Mouse (Mus musculus): ENCODE measurements around the gene Gria4. TPM values are rescaled to one million over a fixed set of nuclear protein-coding genes. Genes with fewer than 3 reads are reported as not detected.

The Gria4 gene
- polyA plus RNA-seq, 1 experiment from 2014 or later, result 0.63 TPM

DNA sequence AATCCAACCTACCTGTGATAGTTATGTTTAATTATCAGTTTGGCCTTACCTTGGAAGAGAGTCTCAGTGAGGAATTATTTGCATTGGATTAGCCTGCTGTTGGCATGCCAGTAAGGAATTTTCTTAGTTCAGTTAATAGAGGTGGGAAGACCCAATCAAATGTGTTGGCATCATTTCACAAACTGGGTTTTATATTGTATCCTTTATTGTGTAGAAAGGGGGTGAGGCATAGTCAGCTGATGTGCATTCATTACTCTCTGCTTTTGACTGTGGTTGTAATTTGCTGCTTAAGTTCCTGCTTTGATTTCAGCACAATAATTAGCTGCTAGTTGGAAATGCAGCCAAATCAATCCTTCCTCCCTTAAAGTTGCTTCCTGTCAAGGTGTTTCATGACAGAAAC is 83.7 kb downstream of the Gria4 start:
- H3K9me3 ChIP-seq (replicated peaks; ENCODE audit: control insufficient read depth, low read length), result no peaks in the 10 kb centered on the region
- ATAC-seq (replicated peaks; ENCODE audit: insufficient number of reproducible peaks, low FRiP score, low TSS enrichment), result no peak
- H3K4me1 ChIP-seq (ENCODE audit: control insufficient read depth, insufficient read depth, low read length), result no peaks in the 10 kb centered on the region
- no peaks in the 10 kb centered on the region for H3K27me3 ChIP-seq (ENCODE audit: control insufficient read depth, insufficient read depth, low read length)
- H3K4me2 ChIP-seq, result no peak overlapping the region
- no peak overlapping the region for H3K4me3 ChIP-seq (ENCODE audit: low read depth, low read length)
- no peak overlapping the region for H3K27ac ChIP-seq (ENCODE audit: low read depth, low read length)
- H3K36me3 ChIP-seq (ENCODE audit: control insufficient read depth, insufficient read depth, low read length), result no peaks in the 10 kb centered on the region
- H3K9ac ChIP-seq (ENCODE audit: low read depth, low read length), result no peak overlapping the region

DNA sequence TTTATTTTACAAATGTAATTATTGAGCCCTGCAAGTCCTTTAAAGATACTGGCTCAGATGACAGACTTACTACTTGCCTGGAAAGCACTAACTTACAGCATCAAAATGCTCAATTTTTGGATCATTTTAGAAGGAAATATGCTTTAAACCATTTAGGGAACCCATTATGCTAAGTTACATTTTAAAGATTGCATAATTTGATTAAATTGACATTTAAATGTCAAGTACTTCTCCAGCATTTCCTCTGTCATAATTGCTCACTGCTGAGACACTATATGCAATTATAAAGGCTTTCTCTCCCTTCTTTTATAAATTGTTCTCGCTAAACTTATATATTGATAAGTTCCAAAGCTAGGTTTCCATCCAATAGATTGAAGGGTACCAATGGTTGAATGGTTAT is 108.9 kb downstream of the Gria4 start:
- no peak for ATAC-seq (replicated peaks; ENCODE audit: insufficient number of reproducible peaks, low FRiP score, low TSS enrichment)
- no peaks in the 10 kb centered on the region for H3K27me3 ChIP-seq (ENCODE audit: control insufficient read depth, insufficient read depth, low read length)
- no peaks in the 10 kb centered on the region for H3K4me1 ChIP-seq (ENCODE audit: control insufficient read depth, insufficient read depth, low read length)
- no peak overlapping the region for H3K9ac ChIP-seq (ENCODE audit: low read depth, low read length)
- H3K27ac ChIP-seq (ENCODE audit: low read depth, low read length), result no peak overlapping the region
- no peaks in the 10 kb centered on the region for H3K36me3 ChIP-seq (ENCODE audit: control insufficient read depth, insufficient read depth, low read length)
- no peak overlapping the region for H3K4me2 ChIP-seq
- 73% methylated on average over 1 of the region's 1 CpGs for WGBS (ENCODE audit: insufficient replicate concordance)
- no peaks in the 10 kb centered on the region for H3K9me3 ChIP-seq (replicated peaks; ENCODE audit: control insufficient read depth, low read length)
- no peak overlapping the region for H3K4me3 ChIP-seq (ENCODE audit: low read depth, low read length)

DNA sequence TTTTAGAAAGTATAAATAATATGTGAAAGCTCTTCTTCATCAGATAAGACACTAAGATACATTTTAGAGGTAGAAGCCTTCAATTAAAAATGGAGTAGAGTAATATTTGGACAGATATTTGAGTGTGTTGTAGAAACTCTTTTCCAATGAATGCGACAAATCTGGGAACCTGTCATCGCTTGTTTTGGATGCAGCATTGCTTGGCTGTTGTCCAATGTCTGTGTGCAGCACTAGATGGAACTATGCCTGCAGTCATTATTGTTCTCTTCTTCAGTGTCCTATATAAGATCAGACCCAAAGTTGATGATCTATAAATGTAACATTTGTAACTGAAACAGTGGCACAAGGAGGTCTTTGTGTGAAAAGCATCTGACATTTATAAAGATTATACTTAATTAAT is 115.8 kb downstream of the Gria4 start:
- Histone ChIP-seq H3K4me2 (no peak overlapping the region), H3K4me3 (ENCODE audit: low read depth, low read length) (no peak overlapping the region), H3K27me3 (ENCODE audit: control insufficient read depth, insufficient read depth, low read length) (no peaks in the 10 kb centered on the region), H3K9me3 (replicated peaks; ENCODE audit: control insufficient read depth, low read length) (no peaks in the 10 kb centered on the region), H3K36me3 (ENCODE audit: control insufficient read depth, insufficient read depth, low read length) (no peaks in the 10 kb centered on the region), H3K4me1 (ENCODE audit: control insufficient read depth, insufficient read depth, low read length) (no peaks in the 10 kb centered on the region), H3K9ac (ENCODE audit: low read depth, low read length) (no peak overlapping the region), H3K27ac (ENCODE audit: low read depth, low read length) (no peak overlapping the region)
- no peak for ATAC-seq (replicated peaks; ENCODE audit: insufficient number of reproducible peaks, low FRiP score, low TSS enrichment)
- 79% methylated on average over 2 of the region's 2 CpGs for WGBS (ENCODE audit: insufficient replicate concordance)

DNA sequence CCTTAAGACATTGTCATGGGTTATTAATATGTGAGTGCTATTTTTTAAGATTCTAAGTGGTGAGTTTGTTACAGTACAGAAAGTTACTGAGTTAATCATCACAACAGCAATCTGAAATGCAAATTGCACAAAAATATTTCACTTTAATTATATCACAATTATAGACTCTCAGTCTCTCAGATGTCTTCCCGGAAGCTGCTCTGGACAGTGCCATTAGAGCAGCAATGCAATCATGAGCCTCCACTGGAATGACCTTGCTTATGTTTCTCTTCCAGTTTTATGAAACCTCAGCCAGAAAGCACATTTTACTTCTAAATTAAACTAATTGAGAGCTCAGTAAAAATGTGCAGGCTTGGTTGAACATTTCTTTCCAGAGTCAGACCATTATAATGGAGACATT is 116.9 kb downstream of the Gria4 start:
- no peak overlapping the region for H3K4me3 ChIP-seq (ENCODE audit: low read depth, low read length)
- no peaks in the 10 kb centered on the region for H3K27me3 ChIP-seq (ENCODE audit: control insufficient read depth, insufficient read depth, low read length)
- H3K4me1 ChIP-seq (ENCODE audit: control insufficient read depth, insufficient read depth, low read length), result no peaks in the 10 kb centered on the region
- no peaks in the 10 kb centered on the region for H3K9me3 ChIP-seq (replicated peaks; ENCODE audit: control insufficient read depth, low read length)
- no peaks in the 10 kb centered on the region for H3K36me3 ChIP-seq (ENCODE audit: control insufficient read depth, insufficient read depth, low read length)
- H3K27ac ChIP-seq (ENCODE audit: low read depth, low read length), result no peak overlapping the region
- 91% methylated on average over 1 of the region's 1 CpGs for WGBS (ENCODE audit: insufficient replicate concordance)
- H3K4me2 ChIP-seq, result no peak overlapping the region
- H3K9ac ChIP-seq (ENCODE audit: low read depth, low read length), result no peak overlapping the region
- no peak for ATAC-seq (replicated peaks; ENCODE audit: insufficient number of reproducible peaks, low FRiP score, low TSS enrichment)

DNA sequence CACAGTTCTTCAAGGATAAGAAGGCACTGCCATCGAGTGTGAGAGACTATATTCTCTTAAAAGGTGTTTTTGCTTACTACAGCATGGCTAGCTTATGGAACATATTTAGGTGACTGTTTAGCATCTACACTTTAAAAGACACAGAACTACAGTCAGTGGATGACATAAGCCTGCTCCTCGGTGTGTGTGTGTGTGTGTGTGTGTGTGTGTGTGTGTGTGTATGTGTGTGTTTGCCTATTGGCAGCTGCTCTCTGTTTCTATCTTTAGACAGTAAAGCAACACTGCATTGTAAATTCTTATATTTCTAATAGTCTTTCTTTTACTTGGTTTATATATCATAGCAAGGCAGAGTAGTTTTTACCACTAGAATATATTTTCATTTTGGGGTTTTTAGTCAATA is 130.3 kb downstream of the Gria4 start:
- Histone ChIP-seq H3K36me3 (ENCODE audit: control insufficient read depth, insufficient read depth, low read length) (no peaks in the 10 kb centered on the region), H3K4me1 (ENCODE audit: control insufficient read depth, insufficient read depth, low read length) (no peaks in the 10 kb centered on the region), H3K9me3 (replicated peaks; ENCODE audit: control insufficient read depth, low read length) (no peaks in the 10 kb centered on the region), H3K4me2 (no peak overlapping the region), H3K27me3 (ENCODE audit: control insufficient read depth, insufficient read depth, low read length) (no peaks in the 10 kb centered on the region), H3K4me3 (ENCODE audit: low read depth, low read length) (no peak overlapping the region), H3K27ac (ENCODE audit: low read depth, low read length) (no peak overlapping the region), H3K9ac (ENCODE audit: low read depth, low read length) (no peak overlapping the region)
- WGBS (ENCODE audit: insufficient replicate concordance), result 52% methylated on average over 2 of the region's 2 CpGs
- no peak for ATAC-seq (replicated peaks; ENCODE audit: insufficient number of reproducible peaks, low FRiP score, low TSS enrichment)

DNA sequence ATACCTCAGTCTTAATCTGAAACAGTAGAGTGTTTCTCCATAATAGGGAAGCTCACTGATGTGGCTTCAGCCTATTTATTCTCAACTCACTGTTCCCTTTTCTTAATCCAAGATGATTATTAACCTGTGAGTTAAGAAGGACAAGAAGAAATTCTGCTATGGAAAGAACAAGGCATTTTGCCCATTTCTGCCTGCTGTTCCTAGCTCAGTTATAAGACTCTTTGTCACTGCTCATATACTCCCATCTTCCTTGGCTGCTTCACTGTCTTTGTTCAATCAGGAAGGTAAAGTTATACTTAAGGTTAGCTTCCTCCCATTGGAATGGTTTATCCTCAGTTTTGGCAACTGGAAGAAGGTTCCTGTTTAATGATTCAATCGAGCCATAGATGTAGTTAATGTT is 133.6 kb downstream of the Gria4 start:
- no peaks in the 10 kb centered on the region for H3K27me3 ChIP-seq (ENCODE audit: control insufficient read depth, insufficient read depth, low read length)
- H3K9ac ChIP-seq (ENCODE audit: low read depth, low read length), result no peak overlapping the region
- no peak overlapping the region for H3K27ac ChIP-seq (ENCODE audit: low read depth, low read length)
- ATAC-seq (replicated peaks; ENCODE audit: insufficient number of reproducible peaks, low FRiP score, low TSS enrichment), result no peak
- no peaks in the 10 kb centered on the region for H3K9me3 ChIP-seq (replicated peaks; ENCODE audit: control insufficient read depth, low read length)
- no peak overlapping the region for H3K4me2 ChIP-seq
- H3K4me1 ChIP-seq (ENCODE audit: control insufficient read depth, insufficient read depth, low read length), result no peaks in the 10 kb centered on the region
- 58% methylated on average over 1 of the region's 1 CpGs for WGBS (ENCODE audit: insufficient replicate concordance)
- H3K36me3 ChIP-seq (ENCODE audit: control insufficient read depth, insufficient read depth, low read length), result no peaks in the 10 kb centered on the region
- H3K4me3 ChIP-seq (ENCODE audit: low read depth, low read length), result no peak overlapping the region

DNA sequence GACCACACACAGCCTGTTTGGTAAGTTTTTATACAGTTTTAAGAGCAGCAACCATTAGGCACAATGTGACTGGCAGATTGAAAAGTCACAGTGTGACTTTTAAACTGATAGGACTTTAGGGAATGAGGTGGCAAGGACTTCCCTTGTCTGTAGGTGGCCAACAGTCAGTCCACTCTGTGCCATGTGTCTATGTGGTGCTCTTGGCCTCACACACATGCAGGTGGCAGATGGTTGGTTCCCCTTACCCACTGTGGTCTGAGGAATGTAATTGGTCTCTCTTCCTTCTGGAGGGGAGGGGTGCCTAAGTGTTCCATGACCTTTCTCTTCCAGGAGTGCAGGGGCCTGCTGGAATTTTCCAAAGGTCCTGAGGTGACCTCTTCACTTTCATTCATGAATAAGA is 137.1 kb downstream of the Gria4 start:
- Histone ChIP-seq H3K27me3 (ENCODE audit: control insufficient read depth, insufficient read depth, low read length) (no peaks in the 10 kb centered on the region), H3K27ac (ENCODE audit: low read depth, low read length) (no peak overlapping the region), H3K4me3 (ENCODE audit: low read depth, low read length) (no peak overlapping the region), H3K9ac (ENCODE audit: low read depth, low read length) (no peak overlapping the region), H3K9me3 (replicated peaks; ENCODE audit: control insufficient read depth, low read length) (no peaks in the 10 kb centered on the region), H3K4me1 (ENCODE audit: control insufficient read depth, insufficient read depth, low read length) (no peaks in the 10 kb centered on the region), H3K4me2 (no peak overlapping the region), H3K36me3 (ENCODE audit: control insufficient read depth, insufficient read depth, low read length) (no peaks in the 10 kb centered on the region)
- no peak for ATAC-seq (replicated peaks; ENCODE audit: insufficient number of reproducible peaks, low FRiP score, low TSS enrichment)

DNA sequence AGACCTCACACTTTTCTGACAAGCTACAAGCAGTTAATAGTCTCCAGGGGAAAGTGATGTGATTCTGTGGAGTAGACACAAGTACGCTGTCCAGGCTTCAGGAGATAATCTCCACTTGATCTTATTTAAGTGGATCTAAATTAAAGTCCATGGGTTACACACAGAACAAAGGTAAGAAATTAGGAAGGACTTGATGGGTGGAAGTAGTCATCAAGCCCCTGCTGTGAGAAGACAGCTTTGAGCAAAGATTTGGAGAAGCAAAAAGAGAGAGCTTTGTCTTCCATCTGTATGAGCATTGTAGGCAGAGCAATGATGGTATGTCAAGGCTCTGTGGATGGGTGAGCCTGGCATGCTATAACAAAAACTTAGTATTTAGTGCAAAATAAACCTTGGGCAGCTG is 141.7 kb downstream of the Gria4 start:
- Histone ChIP-seq H3K27ac (ENCODE audit: low read depth, low read length) (no peak overlapping the region), H3K27me3 (ENCODE audit: control insufficient read depth, insufficient read depth, low read length) (no peaks in the 10 kb centered on the region), H3K9ac (ENCODE audit: low read depth, low read length) (no peak overlapping the region), H3K9me3 (replicated peaks; ENCODE audit: control insufficient read depth, low read length) (no peaks in the 10 kb centered on the region), H3K4me2 (no peak overlapping the region), H3K4me3 (ENCODE audit: low read depth, low read length) (no peak overlapping the region), H3K4me1 (ENCODE audit: control insufficient read depth, insufficient read depth, low read length) (no peaks in the 10 kb centered on the region), H3K36me3 (ENCODE audit: control insufficient read depth, insufficient read depth, low read length) (no peaks in the 10 kb centered on the region)
- 63% methylated on average over 1 of the region's 1 CpGs for WGBS (ENCODE audit: insufficient replicate concordance)
- no peak for ATAC-seq (replicated peaks; ENCODE audit: insufficient number of reproducible peaks, low FRiP score, low TSS enrichment)

DNA sequence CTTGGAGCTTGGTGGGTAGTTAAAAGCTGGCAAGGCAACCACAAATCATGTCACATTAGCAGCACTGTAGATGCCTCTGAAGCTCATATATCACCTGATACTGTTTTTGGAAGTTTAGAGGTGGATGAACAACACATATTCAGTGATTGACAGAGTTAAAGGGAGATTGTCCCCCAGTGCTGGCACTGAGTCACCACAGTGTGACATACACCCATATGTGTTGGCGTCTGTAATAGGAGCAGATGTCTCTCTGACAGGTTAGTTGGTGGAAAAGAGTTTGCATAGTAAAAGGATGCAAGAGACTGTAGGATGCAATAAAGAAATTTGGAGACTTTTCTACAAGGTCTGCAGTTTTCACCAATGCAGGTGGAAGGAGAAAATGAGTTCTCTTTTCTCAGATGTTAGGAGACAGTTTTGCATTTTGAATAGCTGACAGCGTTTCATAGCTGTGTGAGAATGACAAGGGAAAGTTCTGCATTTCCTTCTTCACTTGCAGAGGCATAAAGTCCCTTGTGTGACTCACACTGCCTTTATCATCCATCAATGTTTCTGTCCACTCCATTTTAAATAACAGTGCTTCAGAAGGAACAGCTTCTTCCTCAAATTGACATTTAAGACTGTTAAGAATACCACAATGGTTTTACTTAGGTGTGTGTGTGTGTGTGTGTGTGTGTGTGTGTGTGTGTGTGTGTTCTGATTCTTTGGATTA is 156.7 kb downstream of the Gria4 start:
- no peak overlapping the region for H3K9ac ChIP-seq (ENCODE audit: low read depth, low read length)
- no peaks in the 10 kb centered on the region for H3K9me3 ChIP-seq (replicated peaks; ENCODE audit: control insufficient read depth, low read length)
- H3K27me3 ChIP-seq (ENCODE audit: control insufficient read depth, insufficient read depth, low read length), result no peaks in the 10 kb centered on the region
- whole genome bisulfite sequencing (ENCODE audit: insufficient replicate concordance), result 54% methylated on average over 2 of the region's 2 CpGs
- no peak overlapping the region for H3K4me2 ChIP-seq
- H3K4me1 ChIP-seq (ENCODE audit: control insufficient read depth, insufficient read depth, low read length), result no peaks in the 10 kb centered on the region
- ATAC-seq (replicated peaks; ENCODE audit: insufficient number of reproducible peaks, low FRiP score, low TSS enrichment), result no peak
- no peaks in the 10 kb centered on the region for H3K36me3 ChIP-seq (ENCODE audit: control insufficient read depth, insufficient read depth, low read length)
- no peak overlapping the region for H3K4me3 ChIP-seq (ENCODE audit: low read depth, low read length)
- no peak overlapping the region for H3K27ac ChIP-seq (ENCODE audit: low read depth, low read length)

Data from heart, embryonic 11.5 days (tissue).